Mouse (Mus musculus) mesoderm, embryonic 11.5 days (tissue): ENCODE data around the gene Vmn1r19.
"Not testable (repeated sequence)": the region's sequence is repeated elsewhere in the genome, so short reads cannot be mapped to it uniquely, and the experiment has no call there.

Experiments
- DNase-seq: peaks from one replicate; pipeline ENCODE4 v3.0.0-alpha.2; 2012; ENCODE audit warnings: low read depth, low spot score

Vmn1r19 gene

DNA sequence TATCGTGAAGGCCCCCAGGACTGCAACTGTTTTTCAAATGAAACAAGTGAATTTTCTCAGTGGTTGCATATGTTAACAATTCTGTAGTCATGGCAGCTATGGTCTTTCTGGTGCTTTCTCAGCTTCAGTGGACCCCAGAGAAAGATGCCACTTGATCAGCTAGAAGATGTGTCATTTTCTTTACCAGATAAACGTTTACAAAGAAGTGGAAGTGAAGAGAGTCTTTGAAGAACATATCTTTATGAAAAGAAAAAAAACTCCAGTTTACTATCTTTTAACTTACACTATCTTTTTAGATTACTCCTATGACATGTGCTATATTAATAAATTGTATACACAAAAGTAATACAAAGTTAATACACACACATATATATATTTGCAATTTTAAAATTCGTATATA lies at the start of gene Vmn1r19:
TSS of gene Vmn1r19 (plus strand) at position 301 of the 400 bp plus-strand sequence.
- DNase-seq = not testable (repeated sequence)

DNA sequence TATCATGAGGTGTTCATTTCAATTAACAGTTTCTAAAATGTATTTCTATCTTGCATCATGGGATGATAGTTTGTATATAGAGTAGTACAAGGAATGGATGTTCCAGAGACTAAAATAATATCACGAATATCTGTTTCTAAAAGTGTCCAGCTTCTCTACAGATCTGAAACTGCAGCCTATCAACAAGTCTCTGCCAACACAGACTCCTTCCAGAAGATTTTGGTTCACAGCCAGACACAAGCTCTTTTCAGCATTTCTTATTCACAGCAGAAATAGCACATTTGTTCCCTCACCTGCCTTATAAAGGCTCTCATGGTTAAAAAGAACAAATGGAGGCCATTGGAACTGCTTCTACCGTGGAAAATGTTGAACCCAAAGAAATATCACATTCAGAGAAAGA lies 46.7 kb upstream of the Vmn1r19 start:
- DNase-seq = no peak

DNA sequence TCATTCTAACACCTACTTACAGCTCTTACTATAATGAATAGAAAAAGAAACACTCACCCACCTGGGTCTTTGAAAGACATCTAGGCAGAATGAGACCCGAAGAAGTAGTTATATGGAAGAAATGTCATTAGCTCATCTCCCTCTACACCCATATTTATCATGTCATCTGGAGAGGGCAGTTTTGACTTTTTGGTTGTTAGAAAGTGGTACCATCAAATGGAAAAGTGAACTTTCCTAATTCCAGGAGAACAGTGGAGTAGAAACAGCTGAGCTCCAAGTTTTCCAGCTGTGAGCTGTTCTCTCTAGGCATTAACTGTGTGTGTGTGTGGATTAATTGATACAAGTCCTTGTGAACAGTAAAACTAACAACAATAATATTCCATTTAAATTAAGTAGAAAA lies 40.0 kb upstream of the Vmn1r19 start, which contains the start of gene Vmn1r17:
TSS of gene Vmn1r17 (minus strand) at position 101 of the 400 bp plus-strand sequence.
- DNase-seq = no peak

GRCm38 (mm10) chr6:57365866-57366265 lies 37.7 kb upstream of the Vmn1r19 start:
- not testable (repeated sequence) for DNase-seq

DNA sequence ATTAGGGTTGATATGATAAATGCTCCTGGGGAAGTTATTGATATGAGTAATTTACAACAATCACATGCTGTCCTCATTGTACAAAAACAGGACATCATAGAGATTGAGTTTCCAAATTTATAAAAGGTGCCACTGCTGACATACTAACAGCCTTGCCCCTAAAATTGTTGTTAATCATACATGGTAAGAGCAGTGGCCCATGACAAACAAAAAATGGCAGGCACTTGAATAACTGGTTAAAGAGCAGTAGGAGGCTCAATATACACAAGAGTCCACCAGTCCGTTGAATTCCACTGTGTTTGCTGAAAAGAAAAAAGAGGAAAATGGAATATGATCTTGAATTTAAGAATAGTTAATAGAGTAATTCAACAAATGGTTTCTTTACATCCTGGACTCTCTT lies 36.1 kb upstream of the Vmn1r19 start:
- no peak for DNase-seq

- no peak for DNase-seq
These were observed 7.9 kb upstream of the Vmn1r19 start, which contains the start of gene Vmn1r18 for GRCm38 (mm10) chr6:57395683-57396082. TSS of gene Vmn1r18 (minus strand) at chr6:57395783.

GRCm38 (mm10) chr6:57428630-57429029 lies 25.1 kb downstream of the Vmn1r19 start, which contains the start of gene Vmn1r20:
TSS of gene Vmn1r20 (plus strand) at chr6:57428930.
- no peak for DNase-seq

DNA sequence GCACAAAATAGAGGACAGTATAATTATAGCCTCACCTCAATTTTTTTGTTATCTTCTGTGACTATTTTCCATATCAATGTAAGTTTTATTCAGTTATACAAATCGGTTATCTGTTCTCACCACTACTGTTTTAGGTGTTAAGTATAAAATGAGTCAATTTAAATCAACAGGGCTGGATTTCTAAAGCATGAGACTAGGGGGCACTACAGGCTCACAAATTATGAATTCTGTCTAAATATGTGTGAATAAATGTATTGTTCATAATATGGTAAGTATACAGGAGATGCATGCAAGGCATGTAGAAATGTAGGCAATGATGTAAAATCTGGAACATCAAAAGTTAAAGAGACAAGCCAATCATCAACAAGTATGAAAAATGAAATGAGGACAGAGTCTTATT lies 27.6 kb downstream of the Vmn1r19 start:
- DNase-seq = no peak
